Mouse (Mus musculus): ENCODE data around the gene Cdk5.

DNA sequence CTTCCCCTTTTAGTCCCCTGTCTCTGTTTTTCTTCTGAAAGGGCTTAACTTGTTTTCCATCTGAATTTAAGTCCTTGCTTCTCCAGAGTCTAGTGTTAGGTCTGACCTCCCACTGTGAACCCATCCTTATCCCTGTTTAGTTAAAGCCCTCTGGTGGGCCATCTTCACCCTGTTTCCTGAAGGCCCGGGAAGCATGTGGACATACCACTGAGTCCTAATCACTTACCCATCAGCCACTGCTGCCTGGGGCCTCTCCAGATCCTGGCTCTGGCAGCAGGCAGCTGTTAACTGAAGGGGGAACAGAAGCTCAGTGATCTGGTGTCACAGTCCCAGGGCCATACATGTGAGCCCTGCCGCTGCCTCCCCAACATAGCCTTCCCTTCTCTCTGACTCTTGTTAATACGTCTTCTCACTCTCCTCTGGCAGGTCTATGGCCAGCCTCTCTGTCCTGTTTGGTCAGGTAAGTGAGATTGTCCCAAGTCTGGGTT lies 17.9 kb downstream of the Cdk5 start:
- TF ChIP-seq CTCF (IDR thresholded peaks at IDR 0.05; ENCODE audit: low read depth) = no peak
- TF ChIP-seq EP300 (IDR thresholded peaks at IDR 0.05; ENCODE audit: low read depth) = no peak

Data from heart, postnatal 0 days (tissue).